Mouse (Mus musculus) kidney, embryonic 16.5 days (tissue): ENCODE measurements around the gene Hdac4. TPM values are rescaled to one million over a fixed set of nuclear protein-coding genes. Genes with fewer than 3 reads are reported as not detected.

ENCODE experiments used
- ATAC-seq: fragments of 200-750 bp; cut with Nextera tagmentation; 2 replicates; pipeline ENCODE4 v1.8.0; 2017; ENCODE audit warnings: moderate TSS enrichment; ENCODE audit not compliant: low FRiP score, low TSS enrichment
- H3K27ac ChIP-seq: fragments of 300-500 bp; sonication (generic); 2 replicates; pipeline ENCODE4 v1.5.1; 2014; ENCODE audit warnings: low read length
- H3K27me3 ChIP-seq: fragments of 300-500 bp; sonication (generic); 2 replicates; pipeline ENCODE4 v1.6.1; 2014; ENCODE audit warnings: low read length, control low read depth, mixed read lengths; ENCODE audit not compliant: insufficient read depth
- H3K36me3 ChIP-seq: fragments of 300-500 bp; sonication (generic); 2 replicates; pipeline ENCODE4 v1.6.1; 2014; ENCODE audit warnings: low read length, control low read depth, mixed read lengths; ENCODE audit not compliant: insufficient read depth
- H3K4me1 ChIP-seq: fragments of 300-500 bp; sonication (generic); 2 replicates; pipeline ENCODE4 v1.6.1; 2014; ENCODE audit warnings: low read length, control low read depth, mixed read lengths; ENCODE audit not compliant: insufficient read depth
- H3K4me2 ChIP-seq: fragments of 300-500 bp; sonication (generic); replicated peaks from 2 replicates; pipeline ENCODE4 v1.6.1; 2014; ENCODE audit warnings: low read depth, low read length
- H3K4me3 ChIP-seq: fragments of 300-500 bp; sonication (generic); 2 replicates; pipeline ENCODE4 v1.5.1; 2014; ENCODE audit warnings: mild to moderate bottlenecking, low read length
- H3K9ac ChIP-seq: fragments of 300-500 bp; sonication (generic); replicated peaks from 2 replicates; pipeline ENCODE4 v1.6.1; 2014; ENCODE audit warnings: low read length
- H3K9me3 ChIP-seq: fragments of 300-500 bp; sonication (generic); 2 replicates; pipeline ENCODE4 v1.6.1; 2016; ENCODE audit warnings: low read length, control low read depth
- WGBS: fragments of 180-500 bp; shearing (Covaris S2); extraction: QIAGEN DNeasy Blood & Tissue Kit; methylation state at CpG from one replicate; pipeline ENCODE4 v1.1.7; 2014; 5-methylcytosine and 5-hydroxymethylcytosine counted together
- polyA plus RNA-seq: library from polyadenylated mRNA; unstranded; fragments of >200 nt; fragmentation: Nextera tagmentation; extraction: Ambion mirVana; gene quantifications from 2 replicates; pipeline ENCODE4 v1.2.1, GENCODE M21; 2015

The Hdac4 gene
- polyA plus RNA-seq, 1 experiment from 2014 or later: 17.7 TPM

- Histone ChIP-seq H3K4me3 (no peak overlapping the region), H3K4me1 (no peaks in the 10 kb centered on the region), H3K27me3 (no peaks in the 10 kb centered on the region), H3K36me3 (peaks cover 38% of the 10 kb centered on the region; the same call in 1 of the 2 replicates), H3K9ac (no peak overlapping the region), H3K27ac (no peak overlapping the region), H3K9me3 (no peaks in the 10 kb centered on the region), H3K4me2 (no peak overlapping the region)
- 90% methylated on average over 5 of the region's 5 CpGs for WGBS
- no peak for ATAC-seq
Measured at GRCm38 (mm10) chr1:91954954-91955353, 240.5 kb downstream of the Hdac4 start.

DNA sequence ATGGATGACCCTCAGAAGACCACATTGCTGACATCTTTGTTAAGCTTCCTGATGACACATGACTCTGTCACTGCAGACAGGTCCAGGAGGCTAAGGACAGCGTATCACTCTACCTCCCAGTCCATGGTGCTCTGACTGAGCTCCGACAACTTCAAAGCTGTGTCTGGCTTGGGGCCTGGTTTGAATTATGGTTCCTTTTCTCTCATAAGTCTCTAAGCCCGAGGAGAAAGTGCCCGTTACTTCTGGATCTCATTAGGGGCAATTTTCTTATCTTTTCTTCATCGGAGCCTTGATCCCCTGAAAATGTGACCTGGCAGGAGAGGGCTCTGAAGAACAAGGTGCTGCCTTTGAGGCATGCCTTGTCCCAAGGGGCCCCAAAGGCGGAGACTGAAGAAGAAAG is 242.6 kb downstream of the Hdac4 start:
- no peak overlapping the region for H3K27ac ChIP-seq
- 78% methylated on average over 6 of the region's 6 CpGs for WGBS
- peaks cover 27% of the 10 kb centered on the region; the same call in 1 of the 2 replicates for H3K36me3 ChIP-seq
- H3K9ac ChIP-seq: no peak overlapping the region
- no peaks in the 10 kb centered on the region for H3K27me3 ChIP-seq
- H3K4me3 ChIP-seq: no peak overlapping the region
- no peak for ATAC-seq
- no peak overlapping the region for H3K4me2 ChIP-seq
- no peaks in the 10 kb centered on the region for H3K4me1 ChIP-seq
- no peaks in the 10 kb centered on the region for H3K9me3 ChIP-seq

- Histone ChIP-seq H3K27ac (no peak overlapping the region), H3K27me3 (no peaks in the 10 kb centered on the region), H3K4me2 (no peak overlapping the region), H3K36me3 (peaks cover 25% of the 10 kb centered on the region), H3K9ac (no peak overlapping the region), H3K4me3 (no peak overlapping the region), H3K4me1 (no peaks in the 10 kb centered on the region), H3K9me3 (no peaks in the 10 kb centered on the region)
- WGBS: 98% methylated on average over 7 of the region's 7 CpGs
- no peak for ATAC-seq
Measured at GRCm38 (mm10) chr1:91947441-91947840, 248.1 kb downstream of the Hdac4 start.

GRCm38 (mm10) chr1:91942583-91942982 is 252.9 kb downstream of the Hdac4 start:
- ATAC-seq: no peak
- 65% methylated on average over 2 of the region's 2 CpGs for WGBS
- H3K9me3 ChIP-seq: no peaks in the 10 kb centered on the region
- peaks cover 32% of the 10 kb centered on the region for H3K36me3 ChIP-seq
- H3K9ac ChIP-seq: no peak overlapping the region
- no peaks in the 10 kb centered on the region for H3K4me1 ChIP-seq
- H3K27me3 ChIP-seq: no peaks in the 10 kb centered on the region
- H3K4me3 ChIP-seq: no peak overlapping the region
- H3K27ac ChIP-seq: no peak overlapping the region
- H3K4me2 ChIP-seq: no peak overlapping the region

- Histone ChIP-seq H3K4me3 (no peak overlapping the region), H3K27ac (no peak overlapping the region), H3K27me3 (no peaks in the 10 kb centered on the region), H3K9me3 (no peaks in the 10 kb centered on the region), H3K36me3 (peaks cover 32% of the 10 kb centered on the region), H3K4me2 (no peak overlapping the region), H3K9ac (no peak overlapping the region), H3K4me1 (no peaks in the 10 kb centered on the region)
- ATAC-seq: no peak
- WGBS: 65% methylated on average over 3 of the region's 3 CpGs
Measured at GRCm38 (mm10) chr1:91942031-91942430, 253.5 kb downstream of the Hdac4 start.

DNA sequence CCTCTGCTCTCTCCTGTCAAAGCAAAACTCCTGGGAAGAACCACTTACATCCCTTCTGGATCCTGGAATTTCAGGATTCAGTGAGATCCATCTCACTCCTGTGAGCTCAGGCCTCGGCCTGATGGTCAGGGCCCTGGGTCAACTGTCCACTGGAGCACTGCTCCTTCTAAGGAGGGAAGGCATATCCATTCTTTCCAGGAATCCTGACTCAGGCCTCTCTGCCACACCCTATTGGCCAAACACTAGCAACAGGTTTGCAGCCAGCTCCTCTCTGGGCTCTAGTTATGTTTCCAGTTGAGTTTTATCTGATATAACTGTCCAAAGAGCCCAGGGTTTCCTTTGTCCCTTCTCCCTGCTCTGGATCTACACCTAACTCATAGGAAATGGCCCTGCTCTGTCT is 254.4 kb downstream of the Hdac4 start:
- no peak for ATAC-seq
- WGBS: 79% methylated on average over 1 of the region's 1 CpGs
- H3K9ac ChIP-seq: no peak overlapping the region
- no peak overlapping the region for H3K4me2 ChIP-seq
- H3K27me3 ChIP-seq: no peaks in the 10 kb centered on the region
- no peaks in the 10 kb centered on the region for H3K9me3 ChIP-seq
- H3K4me1 ChIP-seq: no peaks in the 10 kb centered on the region
- H3K27ac ChIP-seq: no peak overlapping the region
- H3K36me3 ChIP-seq: peaks cover 24% of the 10 kb centered on the region
- no peak overlapping the region for H3K4me3 ChIP-seq

- WGBS: 70% methylated on average over 3 of the region's 3 CpGs
- no peaks in the 10 kb centered on the region for H3K4me1 ChIP-seq
- ATAC-seq: no peak
- no peak overlapping the region for H3K4me2 ChIP-seq
- H3K4me3 ChIP-seq: no peak overlapping the region
- H3K36me3 ChIP-seq: peaks cover 25% of the 10 kb centered on the region
- H3K27me3 ChIP-seq: no peaks in the 10 kb centered on the region
- no peak overlapping the region for H3K9ac ChIP-seq
- no peak overlapping the region for H3K27ac ChIP-seq
- H3K9me3 ChIP-seq: no peaks in the 10 kb centered on the region
Measured at GRCm38 (mm10) chr1:91935171-91935570, 260.3 kb downstream of the Hdac4 start.

DNA sequence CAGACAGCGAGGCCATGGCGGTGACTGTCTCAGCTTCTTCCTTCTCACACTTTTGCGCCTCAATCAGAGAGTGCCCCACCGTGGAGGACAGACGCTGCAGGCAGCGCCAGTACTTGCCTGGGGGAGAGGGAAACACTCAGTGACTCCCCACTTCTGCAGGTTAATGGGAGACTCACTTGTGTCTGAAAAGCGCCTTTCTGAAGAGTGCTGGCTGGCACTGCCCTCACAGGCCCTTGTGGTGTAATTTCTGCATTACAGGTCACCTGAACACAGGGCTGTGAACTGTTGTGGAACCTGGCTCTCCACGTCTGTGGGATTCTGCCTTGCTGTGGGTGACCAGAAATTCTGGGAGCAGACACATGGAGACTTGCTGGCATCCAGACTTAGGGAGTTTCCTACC is 261.8 kb downstream of the Hdac4 start:
- Histone ChIP-seq H3K4me2 (no peak overlapping the region), H3K27me3 (no peaks in the 10 kb centered on the region), H3K4me1 (no peaks in the 10 kb centered on the region), H3K27ac (no peak overlapping the region), H3K4me3 (no peak overlapping the region), H3K9ac (no peak overlapping the region), H3K9me3 (no peaks in the 10 kb centered on the region), H3K36me3 (peaks cover 31% of the 10 kb centered on the region)
- WGBS: 84% methylated on average over 8 of the region's 8 CpGs
- ATAC-seq: no peak

GRCm38 (mm10) chr1:91932221-91932620 is 263.3 kb downstream of the Hdac4 start:
- Histone ChIP-seq H3K9ac (no peak overlapping the region), H3K4me1 (no peaks in the 10 kb centered on the region), H3K27me3 (no peaks in the 10 kb centered on the region), H3K4me2 (no peak overlapping the region), H3K27ac (no peak overlapping the region), H3K4me3 (no peak overlapping the region), H3K9me3 (no peaks in the 10 kb centered on the region), H3K36me3 (peaks cover 31% of the 10 kb centered on the region)
- no peak for ATAC-seq
- 94% methylated on average over 12 of the region's 12 CpGs for WGBS

DNA sequence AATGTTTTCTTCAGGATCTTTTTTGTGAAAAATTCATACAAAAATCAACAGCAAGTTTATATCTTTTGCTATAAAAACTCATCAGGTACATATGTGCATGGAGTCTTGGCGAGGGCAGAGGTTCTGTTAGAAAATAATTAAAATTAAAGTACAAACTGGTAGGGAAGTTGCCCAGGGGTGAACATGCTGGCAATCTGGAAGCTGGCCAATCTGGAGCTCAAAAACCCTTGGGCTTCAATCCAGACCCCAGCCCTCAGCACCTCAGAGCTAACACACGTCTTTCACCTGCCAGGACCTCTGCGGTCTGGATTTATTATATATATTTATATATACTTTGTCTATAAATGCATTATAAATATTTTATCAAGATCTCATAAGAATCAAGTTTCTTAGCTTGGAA is 263.7 kb downstream of the Hdac4 start:
- Histone ChIP-seq H3K9ac (no peak overlapping the region), H3K36me3 (peaks cover 31% of the 10 kb centered on the region)
- WGBS: 90% methylated on average over 3 of the region's 3 CpGs

GRCm38 (mm10) chr1:91931196-91931595 is 264.3 kb downstream of the Hdac4 start:
- Histone ChIP-seq H3K9me3 (no peaks in the 10 kb centered on the region), H3K9ac (no peak overlapping the region), H3K36me3 (peaks cover 31% of the 10 kb centered on the region), H3K27me3 (no peaks in the 10 kb centered on the region), H3K4me3 (no peak overlapping the region), H3K4me1 (no peaks in the 10 kb centered on the region), H3K4me2 (no peak overlapping the region), H3K27ac (no peak overlapping the region)
- 87% methylated on average over 10 of the region's 10 CpGs for WGBS
- no peak for ATAC-seq

More for the DNA sequence above, 263.7 kb downstream of the Hdac4 start:
- Histone ChIP-seq H3K27ac (no peak overlapping the region), H3K4me2 (no peak overlapping the region), H3K9me3 (no peaks in the 10 kb centered on the region), H3K27me3 (no peaks in the 10 kb centered on the region), H3K4me1 (no peaks in the 10 kb centered on the region), H3K4me3 (no peak overlapping the region)
- ATAC-seq: no peak
